15 mouse cellular contexts compared by ENCODE assay signal in genomic region chr19:35870720-35871119, GRCm38 (mm10).
"Had no signal": no experiment of that assay in that cellular context is flagged by ENCODE, and none has a peak within 500 bp of the region (broad histone marks: within the 10 kb centered on the region; RNA-seq: fewer than 3 reads in every experiment).

No protein-coding gene starts in this region.

- DNase-seq: retina, postnatal 1 day; right cerebral cortex, adult 18-20 months; right cerebral cortex, postnatal 25 days; right cerebral cortex, postnatal 4 days; spleen, adult 18-20 months; thymus, adult 18-20 months; thymus, adult 2 months; thymus, postnatal 14 days; thymus, postnatal 25 days; thymus, postnatal 36 days; thymus, postnatal 4 days had no signal

- H3K4me2 ChIP-seq: neural tube, embryonic 13.5 days; neural tube, embryonic 15.5 days; stomach, embryonic 15.5 days had no signal

- H3K4me1 ChIP-seq: neural tube, embryonic 13.5 days; neural tube, embryonic 15.5 days; stomach, embryonic 15.5 days had no signal

- H3K9ac ChIP-seq: neural tube, embryonic 13.5 days; neural tube, embryonic 15.5 days; stomach, embryonic 15.5 days had no signal

- H3K36me3 ChIP-seq: neural tube, embryonic 13.5 days; neural tube, embryonic 15.5 days; stomach, embryonic 15.5 days had no signal

- H3K27ac ChIP-seq: neural tube, embryonic 13.5 days; neural tube, embryonic 15.5 days; stomach, embryonic 15.5 days; stomach, postnatal 0 days had no signal

- H3K27me3 ChIP-seq: neural tube, embryonic 13.5 days; neural tube, embryonic 15.5 days; stomach, embryonic 15.5 days had no signal

- H3K9me3 ChIP-seq: neural tube, embryonic 13.5 days; neural tube, embryonic 15.5 days; stomach, embryonic 15.5 days had no signal

- H3K4me3 ChIP-seq: neural tube, embryonic 13.5 days; neural tube, embryonic 15.5 days; stomach, embryonic 15.5 days had no signal
